Mouse (Mus musculus): ENCODE data around the gene Ppm1h. TPM values are rescaled to one million over a fixed set of nuclear protein-coding genes. Genes with fewer than 3 reads are reported as not detected.
A peak's percentile ranks its signal among the peaks of the same experiment; 100 is the strongest.

Gene Ppm1h
- polyA plus RNA-seq, 1 experiment: 0.13 TPM

DNA sequence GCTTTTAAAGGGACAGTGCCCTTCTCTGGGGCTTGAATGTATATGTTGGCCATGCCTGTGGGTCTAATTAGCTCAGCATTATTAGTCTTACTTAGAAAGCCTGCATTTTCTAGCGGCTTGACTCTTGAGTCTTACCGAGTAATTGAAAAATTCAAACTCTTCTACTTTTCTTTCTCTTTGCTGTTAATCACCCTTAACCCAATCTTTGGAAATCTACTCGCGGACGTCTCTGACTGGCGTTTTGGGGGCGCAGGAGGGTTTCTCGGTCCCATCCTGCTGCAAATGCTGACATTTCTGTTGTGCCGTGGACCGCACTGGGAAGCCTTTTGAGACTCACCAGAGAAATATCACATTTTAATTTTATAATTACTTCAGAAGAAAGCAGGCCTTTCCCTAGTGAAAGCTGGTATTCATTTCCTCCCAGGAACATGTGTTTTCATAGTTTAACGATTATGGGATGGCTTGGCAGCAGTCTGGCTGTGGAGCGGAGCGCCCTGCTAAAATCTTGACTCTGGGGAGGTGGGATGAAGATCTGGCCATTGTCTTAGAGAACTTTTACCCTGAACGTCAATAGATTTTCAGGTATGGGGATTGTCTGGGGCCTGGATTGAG lies 208.5 kb downstream of the Ppm1h start:
- no peak overlapping the region for H3ac ChIP-seq (ENCODE audit: control insufficient read depth, insufficient read length)
- peak overlapping the region; percentile 15 for H3K4me3 ChIP-seq
- peak overlapping the region; percentile 82 for H3K4me2 ChIP-seq (ENCODE audit: low read depth)
- no peaks in the 10 kb centered on the region for H3K79me2 ChIP-seq (ENCODE audit: control insufficient read depth, insufficient read depth)
- no peaks in the 10 kb centered on the region for H3K27me3 ChIP-seq (ENCODE audit: control insufficient read depth, insufficient read depth, insufficient read length)
- H3K36me3 ChIP-seq (ENCODE audit: control insufficient read depth, insufficient read depth): no peaks in the 10 kb centered on the region
- TF ChIP-seq USF1 (IDR thresholded peaks at IDR 0.05; ENCODE audit: low read depth) (no peak), E2F4 (IDR thresholded peaks at IDR 0.05; ENCODE audit: insufficient read depth) (no peak), POLR2A (IDR thresholded peaks at IDR 0.05; ENCODE audit: insufficient read length, low read depth) (no peak), SRF (IDR thresholded peaks at IDR 0.05; ENCODE audit: control insufficient read depth, insufficient read length, low read depth) (no peak), TCF3 (IDR thresholded peaks at IDR 0.05; ENCODE audit: insufficient read length, low read depth) (no peak), TCF12 (IDR thresholded peaks at IDR 0.05; ENCODE audit: insufficient read depth, poor library complexity, severe bottlenecking) (no peak), MAX (IDR thresholded peaks at IDR 0.05; ENCODE audit: low read depth) (no peak), MYOD1 (IDR thresholded peaks at IDR 0.05; ENCODE audit: control insufficient read depth in 1 of 3, insufficient read length in 2 of 3, low read depth in 2 of 3) (no peak), POLR2AphosphoS2 (IDR thresholded peaks at IDR 0.05; ENCODE audit: insufficient read length, low read depth) (no peak), MYOG (IDR thresholded peaks at IDR 0.05; ENCODE audit: control insufficient read depth in 1 of 3, insufficient read depth in 1 of 3, insufficient read length in 2 of 3, low read depth in 2 of 3) (no peak), REST (IDR thresholded peaks at IDR 0.05; ENCODE audit: insufficient read depth, insufficient read length) (no peak), CEBPB (IDR thresholded peaks at IDR 0.05; ENCODE audit: insufficient read depth, poor library complexity, severe bottlenecking) (no peak)

GRCm38 (mm10) chr10:122887528-122888183 lies 209.1 kb downstream of the Ppm1h start:
- TF ChIP-seq SRF (IDR thresholded peaks at IDR 0.05; ENCODE audit: control insufficient read depth, insufficient read length, low read depth): no peak
- no peak for TF ChIP-seq TCF12 (IDR thresholded peaks at IDR 0.05; ENCODE audit: insufficient read depth, poor library complexity, severe bottlenecking)
- no peaks in the 10 kb centered on the region for H3K79me2 ChIP-seq (ENCODE audit: control insufficient read depth, insufficient read depth)
- H3K4me2 ChIP-seq (ENCODE audit: low read depth): no peak overlapping the region
- no peak overlapping the region for H3K4me3 ChIP-seq
- no peaks in the 10 kb centered on the region for H3K27me3 ChIP-seq (ENCODE audit: control insufficient read depth, insufficient read depth, insufficient read length)
- no peaks in the 10 kb centered on the region for H3K36me3 ChIP-seq (ENCODE audit: control insufficient read depth, insufficient read depth)
- H3ac ChIP-seq (ENCODE audit: control insufficient read depth, insufficient read length): no peak overlapping the region

DNA sequence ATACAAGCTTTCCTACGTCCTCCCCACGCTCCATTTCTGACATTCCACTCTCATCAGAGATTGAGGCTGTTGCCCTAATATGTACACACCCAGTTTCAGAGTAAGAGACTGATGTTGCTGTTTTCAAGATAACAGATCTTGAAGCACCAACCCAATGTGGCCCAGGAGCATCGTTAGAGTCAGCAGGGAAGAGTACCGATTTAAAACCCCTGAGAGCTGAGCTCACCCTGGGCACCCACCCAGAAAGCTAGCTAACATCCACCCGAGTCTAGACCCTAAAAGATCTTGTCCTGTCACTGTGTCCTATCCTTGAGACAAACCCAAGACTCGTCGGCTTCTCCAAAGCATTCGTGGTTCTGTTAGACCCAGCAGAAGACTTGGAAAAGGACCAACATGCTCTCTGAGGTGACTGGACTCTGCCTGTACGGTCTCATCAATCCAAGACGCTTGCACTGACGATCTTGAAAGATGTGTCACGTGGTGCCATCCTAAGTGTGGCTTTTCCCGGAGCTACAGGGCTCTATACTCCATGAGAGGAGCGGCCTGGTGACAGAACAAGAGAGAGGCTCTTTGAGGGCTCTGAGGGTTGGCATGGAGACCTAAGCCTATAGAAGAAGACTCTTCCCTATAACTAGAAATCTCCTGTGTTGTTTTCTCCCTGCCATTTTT lies 212.3 kb downstream of the Ppm1h start:
- Histone ChIP-seq H3ac (ENCODE audit: control insufficient read depth, insufficient read length) (no peak overlapping the region), H3K79me2 (ENCODE audit: control insufficient read depth, insufficient read depth) (no peaks in the 10 kb centered on the region), H3K4me3 (no peak overlapping the region), H3K36me3 (ENCODE audit: control insufficient read depth, insufficient read depth) (no peaks in the 10 kb centered on the region), H3K27me3 (ENCODE audit: control insufficient read depth, insufficient read depth, insufficient read length) (no peaks in the 10 kb centered on the region), H3K4me2 (ENCODE audit: low read depth) (no peak overlapping the region)
- TF ChIP-seq USF1 (IDR thresholded peaks at IDR 0.05; ENCODE audit: low read depth) (peak; percentile 60), TCF12 (IDR thresholded peaks at IDR 0.05; ENCODE audit: insufficient read depth, poor library complexity, severe bottlenecking) (no peak), MYOD1 (IDR thresholded peaks at IDR 0.05; ENCODE audit: control insufficient read depth in 1 of 3, insufficient read length in 2 of 3, low read depth in 2 of 3) (no peak), E2F4 (IDR thresholded peaks at IDR 0.05; ENCODE audit: insufficient read depth) (no peak), CEBPB (IDR thresholded peaks at IDR 0.05; ENCODE audit: insufficient read depth, poor library complexity, severe bottlenecking) (no peak), POLR2A (IDR thresholded peaks at IDR 0.05; ENCODE audit: insufficient read length, low read depth) (no peak), MYOG (IDR thresholded peaks at IDR 0.05; ENCODE audit: control insufficient read depth in 1 of 3, insufficient read depth in 1 of 3, insufficient read length in 2 of 3, low read depth in 2 of 3) (no peak), SRF (IDR thresholded peaks at IDR 0.05; ENCODE audit: control insufficient read depth, insufficient read length, low read depth) (no peak), POLR2AphosphoS2 (IDR thresholded peaks at IDR 0.05; ENCODE audit: insufficient read length, low read depth) (no peak)

- Histone ChIP-seq H3K36me3 (ENCODE audit: control insufficient read depth, insufficient read depth) (no peaks in the 10 kb centered on the region), H3K79me2 (ENCODE audit: control insufficient read depth, insufficient read depth) (no peaks in the 10 kb centered on the region), H3K4me2 (ENCODE audit: low read depth) (no peak overlapping the region), H3ac (ENCODE audit: control insufficient read depth, insufficient read length) (no peak overlapping the region), H3K4me3 (no peak overlapping the region), H3K27me3 (ENCODE audit: control insufficient read depth, insufficient read depth, insufficient read length) (no peaks in the 10 kb centered on the region)
- TF ChIP-seq MYOD1 (IDR thresholded peaks at IDR 0.05; ENCODE audit: control insufficient read depth in 1 of 3, insufficient read length in 2 of 3, low read depth in 2 of 3): no peak
- no peak for TF ChIP-seq USF1 (IDR thresholded peaks at IDR 0.05; ENCODE audit: low read depth)
- no peak for TF ChIP-seq SRF (IDR thresholded peaks at IDR 0.05; ENCODE audit: control insufficient read depth, insufficient read length, low read depth)
- no peak for TF ChIP-seq TCF3 (IDR thresholded peaks at IDR 0.05; ENCODE audit: insufficient read length, low read depth)
- no peak for TF ChIP-seq TCF12 (IDR thresholded peaks at IDR 0.05; ENCODE audit: insufficient read depth, poor library complexity, severe bottlenecking)
- no peak for TF ChIP-seq POLR2AphosphoS2 (IDR thresholded peaks at IDR 0.05; ENCODE audit: insufficient read length, low read depth)
- no peak for TF ChIP-seq MYOG (IDR thresholded peaks at IDR 0.05; ENCODE audit: control insufficient read depth in 1 of 3, insufficient read depth in 1 of 3, insufficient read length in 2 of 3, low read depth in 2 of 3)
- TF ChIP-seq E2F4 (IDR thresholded peaks at IDR 0.05; ENCODE audit: insufficient read depth): no peak
- no peak for TF ChIP-seq CEBPB (IDR thresholded peaks at IDR 0.05; ENCODE audit: insufficient read depth, poor library complexity, severe bottlenecking)
- TF ChIP-seq MAX (IDR thresholded peaks at IDR 0.05; ENCODE audit: low read depth): no peak
- TF ChIP-seq POLR2A (IDR thresholded peaks at IDR 0.05; ENCODE audit: insufficient read length, low read depth): no peak
- TF ChIP-seq REST (IDR thresholded peaks at IDR 0.05; ENCODE audit: insufficient read depth, insufficient read length): no peak
Measured at GRCm38 (mm10) chr10:122891461-122891860, 212.9 kb downstream of the Ppm1h start.

All from myocyte (in vitro differentiated cells).